Mouse (Mus musculus) stomach, postnatal 0 days (tissue): Measurements from ENCODE around the gene Cd68. TPM values are rescaled to one million over a fixed set of nuclear protein-coding genes. Genes with fewer than 3 reads are reported as not detected.
A peak's percentile ranks its signal among the peaks of the same experiment; 100 is the strongest.

ENCODE experiments used
- ATAC-seq: fragments of 200-750 bp; cut with Nextera tagmentation; 2 replicates; pipeline ENCODE4 v1.8.0; 2017; ENCODE audit not compliant: low FRiP score, low TSS enrichment
- DNase-seq: peaks from one replicate; pipeline ENCODE4 v3.0.0-alpha.2; 2016; ENCODE audit warnings: low spot score
- H3K27ac ChIP-seq: fragments of 300-500 bp; sonication (generic); replicated peaks from 2 replicates; pipeline ENCODE4 v1.5.1; 2014; ENCODE audit warnings: mild to moderate bottlenecking, control low read depth
- H3K27me3 ChIP-seq: fragments of 300-500 bp; sonication (generic); 2 replicates; pipeline ENCODE4 v1.6.1; 2014; ENCODE audit warnings: low read length; ENCODE audit not compliant: control insufficient read depth, insufficient read depth
- H3K36me3 ChIP-seq: fragments of 300-500 bp; sonication (generic); 2 replicates; pipeline ENCODE4 v1.6.1; 2014; ENCODE audit warnings: low read length, mixed read lengths; ENCODE audit not compliant: control insufficient read depth, insufficient read depth
- H3K4me1 ChIP-seq: fragments of 300-500 bp; sonication (generic); replicated peaks from 2 replicates; pipeline ENCODE4 v1.6.1; 2014; ENCODE audit warnings: antibody characterized with exemption; ENCODE audit not compliant: control insufficient read depth, insufficient read depth
- H3K4me2 ChIP-seq: fragments of 300-500 bp; sonication (generic); replicated peaks from 2 replicates; pipeline ENCODE4 v1.6.1; 2014; ENCODE audit warnings: low read depth, mild to moderate bottlenecking, control low read depth, moderate library complexity
- H3K4me3 ChIP-seq: fragments of 300-500 bp; sonication (generic); 2 replicates; pipeline ENCODE4 v1.5.1; 2014; ENCODE audit warnings: low read depth, low read length, control low read depth
- H3K9ac ChIP-seq: fragments of 300-500 bp; sonication (generic); 2 replicates; pipeline ENCODE4 v1.6.1; 2014; ENCODE audit warnings: mild to moderate bottlenecking, low read length, control low read depth, mixed read lengths
- H3K9me3 ChIP-seq: fragments of 300-500 bp; sonication (generic); 2 replicates; pipeline ENCODE4 v1.6.1; 2016; ENCODE audit warnings: low read length; ENCODE audit not compliant: control insufficient read depth
- CTCF ChIP-seq: IDR thresholded peaks from 2 replicates; pipeline ENCODE4 v1.5.1; 2016; ENCODE audit warnings: antibody characterized with exemption, low read depth, mild to moderate bottlenecking, moderate library complexity
- EP300 ChIP-seq: optimal IDR thresholded peaks from 2 replicates; pipeline ENCODE3; 2016; ENCODE audit warnings: antibody characterized with exemption
- WGBS: fragments of 180-500 bp; shearing (Covaris S2); extraction: QIAGEN DNeasy Blood & Tissue Kit; methylation state at CpG from one replicate; pipeline ENCODE4 v1.1.7; 2014; 5-methylcytosine and 5-hydroxymethylcytosine counted together
- polyA plus RNA-seq: library from polyadenylated mRNA; unstranded; fragments of >200 nt; fragmentation: Nextera tagmentation; extraction: Ambion mirVana; gene quantifications from 2 replicates; pipeline ENCODE4 v1.2.1, GENCODE M21; 2015

Gene Cd68
- polyA plus RNA-seq, 1 experiment from 2014 or later: 17.9 TPM

DNA sequence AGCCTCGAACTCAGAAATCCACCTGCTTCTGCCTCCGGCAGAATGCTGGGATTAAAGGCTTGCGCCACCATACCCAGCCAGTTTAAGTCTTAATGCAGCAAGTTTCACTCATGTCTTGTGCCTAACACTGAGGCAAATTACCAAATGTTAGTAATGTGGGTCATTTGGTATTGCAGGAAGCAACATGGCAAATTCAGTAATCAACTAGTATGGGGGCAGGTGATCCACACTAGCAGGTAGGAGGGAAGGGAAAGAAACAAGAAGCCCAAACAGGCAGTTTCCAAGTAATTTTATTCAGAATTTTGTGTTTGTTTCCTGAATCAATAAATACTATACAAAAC lies 682 bp upstream of the Cd68 start:
- H3K4me3 ChIP-seq: no peak overlapping the region
- WGBS: 71% methylated on average over 3 of the region's 3 CpGs
- H3K27me3 ChIP-seq: no peaks in the 10 kb centered on the region
- TF ChIP-seq EP300: no peak
- TF ChIP-seq CTCF: no peak
- no peak overlapping the region; the same call in 1 of the 2 replicates for H3K27ac ChIP-seq
- H3K4me1 ChIP-seq: 0 out of 2 replicates have a peak, but pooled peaks cover 2% of the 10 kb centered on the region
- H3K9ac ChIP-seq: no peak overlapping the region
- no peak for ATAC-seq
- peaks cover 16% of the 10 kb centered on the region for H3K36me3 ChIP-seq
- DNase-seq: no peak
- H3K9me3 ChIP-seq: no peaks in the 10 kb centered on the region
- no peak overlapping the region for H3K4me2 ChIP-seq

DNA sequence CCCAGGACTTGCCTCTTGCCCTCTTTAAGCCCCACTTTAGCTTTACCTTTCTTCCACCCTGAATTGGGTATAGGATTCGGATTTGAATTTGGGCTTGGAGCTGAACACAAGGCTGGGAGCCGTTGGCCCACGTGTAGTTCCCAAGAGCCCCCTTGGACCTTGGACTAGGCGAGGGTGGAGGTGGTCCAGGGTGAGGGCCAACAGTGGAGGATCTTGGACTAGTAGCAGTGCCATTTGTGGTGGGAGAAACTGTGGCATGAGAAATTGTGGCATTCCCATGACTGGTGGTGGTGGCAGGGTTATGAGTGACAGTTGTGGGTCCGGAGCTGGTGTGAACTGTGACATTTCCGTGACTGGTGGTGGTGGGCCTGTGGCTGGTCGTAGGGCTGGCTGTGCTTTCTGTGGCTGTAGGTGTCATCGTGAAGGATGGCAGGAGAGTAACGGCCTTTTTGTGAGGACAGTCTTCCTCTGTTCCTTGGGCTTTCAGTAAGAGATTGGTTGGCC lies 444 bp downstream of the Cd68 start:
- 0 out of 2 replicates have a peak, but pooled peaks cover 2% of the 10 kb centered on the region for H3K4me1 ChIP-seq
- no peak overlapping the region for H3K4me3 ChIP-seq
- 60% methylated on average over 9 of the region's 9 CpGs for WGBS
- H3K36me3 ChIP-seq: peaks cover 16% of the 10 kb centered on the region
- no peaks in the 10 kb centered on the region for H3K9me3 ChIP-seq
- DNase-seq (no peak), ATAC-seq (no peak)
- TF ChIP-seq CTCF (no peak), EP300 (no peak)
- H3K27ac ChIP-seq: peak overlapping the region; percentile 70
- no peak overlapping the region for H3K9ac ChIP-seq
- no peaks in the 10 kb centered on the region for H3K27me3 ChIP-seq
- H3K4me2 ChIP-seq: no peak overlapping the region

DNA sequence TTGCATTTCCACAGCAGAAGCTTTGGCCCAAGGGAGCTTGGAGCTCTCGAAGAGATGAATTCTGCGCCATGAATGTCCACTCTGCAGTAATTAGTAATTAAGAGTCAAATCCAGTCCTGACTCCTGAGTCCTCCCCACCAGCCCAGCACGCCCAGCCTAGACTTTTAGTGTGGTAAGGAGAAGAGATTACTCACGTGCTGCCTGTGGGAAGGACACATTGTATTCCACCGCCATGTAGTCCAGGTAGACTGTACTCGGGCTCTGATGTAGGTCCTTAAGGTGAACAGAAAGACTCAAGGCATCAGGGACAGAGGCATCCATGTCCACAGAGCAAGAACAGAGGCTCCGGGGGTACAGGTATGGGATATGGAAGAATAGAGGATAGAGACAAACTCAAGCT lies 1.1 kb downstream of the Cd68 start:
- Histone ChIP-seq H3K4me2 (no peak overlapping the region), H3K4me3 (no peak overlapping the region), H3K4me1 (0 out of 2 replicates have a peak, but pooled peaks cover 2% of the 10 kb centered on the region), H3K9me3 (no peaks in the 10 kb centered on the region), H3K27me3 (no peaks in the 10 kb centered on the region), H3K27ac (no peak overlapping the region; the same call in 1 of the 2 replicates), H3K36me3 (peaks cover 16% of the 10 kb centered on the region), H3K9ac (no peak overlapping the region)
- WGBS: 86% methylated on average over 7 of the region's 7 CpGs
- ATAC-seq (no peak), DNase-seq (no peak)
- TF ChIP-seq EP300: no peak
- no peak for TF ChIP-seq CTCF

DNA sequence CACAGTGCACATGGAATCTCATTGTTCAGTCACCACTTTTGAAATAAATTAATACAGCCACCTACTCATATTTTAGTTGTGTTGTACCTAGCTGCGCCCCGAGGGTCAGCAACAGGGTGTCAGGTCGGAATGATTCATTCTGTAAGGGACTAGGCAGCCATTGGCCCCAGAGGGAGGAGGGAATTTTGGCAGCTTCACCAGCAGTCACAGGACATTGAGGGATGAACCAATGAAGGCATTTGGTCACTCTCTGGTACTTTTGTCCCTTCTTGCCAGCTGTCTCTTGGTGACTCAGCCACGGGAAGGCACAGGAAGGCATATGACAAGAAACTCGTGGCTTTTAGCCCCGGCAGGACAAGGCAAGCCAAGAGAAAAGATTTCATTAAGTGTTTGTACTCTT lies 2.2 kb downstream of the Cd68 start:
- H3K36me3 ChIP-seq: peaks cover 10% of the 10 kb centered on the region
- no peak for TF ChIP-seq CTCF
- no peak for TF ChIP-seq EP300
- H3K27ac ChIP-seq: peak overlapping the region; percentile 96; the same call in 1 of the 2 replicates

DNA sequence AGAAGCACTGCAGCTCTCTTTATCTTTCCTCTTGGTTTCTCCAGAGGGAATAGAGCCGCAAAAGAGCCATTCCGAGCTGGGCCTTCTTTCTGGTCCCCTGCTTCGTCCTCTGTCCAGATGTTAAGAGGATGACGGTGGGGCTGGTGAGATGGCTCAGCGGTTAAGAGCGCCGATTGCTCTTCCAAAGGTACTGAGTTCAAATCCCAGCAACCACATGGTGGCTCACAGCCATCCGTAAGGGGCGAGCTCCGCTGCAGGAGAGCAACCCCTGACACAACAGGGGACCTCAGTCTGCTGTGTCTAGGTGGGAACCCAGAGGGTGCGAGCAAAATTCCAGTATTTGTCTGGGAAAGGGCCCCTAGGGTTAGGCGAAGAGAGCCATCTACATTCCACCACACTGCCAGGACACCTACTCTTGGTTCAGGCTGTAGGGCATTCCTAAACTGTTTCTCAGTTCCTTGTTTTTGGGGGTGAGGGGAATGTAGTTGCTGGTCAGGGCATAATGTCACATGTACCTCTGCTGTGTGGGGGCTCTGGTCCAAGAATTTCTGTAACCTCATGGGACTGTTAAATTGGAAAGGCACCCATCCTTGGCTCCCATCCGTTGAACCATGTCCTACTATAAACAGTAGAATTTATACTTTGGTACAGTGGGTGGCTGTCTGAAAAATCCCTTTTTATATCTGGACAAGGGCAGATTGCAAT lies 2.8 kb downstream of the Cd68 start:
- H3K4me1 ChIP-seq: 0 out of 2 replicates have a peak, but pooled peaks cover 2% of the 10 kb centered on the region
- peak overlapping the region; percentile 96 for H3K27ac ChIP-seq
- peak overlapping the region; percentile 39 for H3K9ac ChIP-seq
- H3K4me3 ChIP-seq: peak overlapping the region; percentile 53
- no peaks in the 10 kb centered on the region for H3K27me3 ChIP-seq
- H3K9me3 ChIP-seq: no peaks in the 10 kb centered on the region
- H3K4me2 ChIP-seq: peak overlapping the region; percentile 44
- no peak for DNase-seq
- ATAC-seq: no peak
- 56% methylated on average over 13 of the region's 13 CpGs for WGBS
- H3K36me3 ChIP-seq: peaks cover 6% of the 10 kb centered on the region
- TF ChIP-seq EP300 (no peak), CTCF (no peak)

More for the DNA sequence above, 2.2 kb downstream of the Cd68 start:
- Histone ChIP-seq H3K4me3 (no peak overlapping the region), H3K4me1 (0 out of 2 replicates have a peak, but pooled peaks cover 2% of the 10 kb centered on the region), H3K9ac (no peak overlapping the region), H3K27me3 (no peaks in the 10 kb centered on the region), H3K4me2 (no peak overlapping the region), H3K9me3 (no peaks in the 10 kb centered on the region)
- DNase-seq (no peak), ATAC-seq (no peak)
- WGBS: 74% methylated on average over 6 of the region's 6 CpGs
